Mouse (Mus musculus): ENCODE data around the gene Prkar1b. TPM values are rescaled to one million over a fixed set of nuclear protein-coding genes. Genes with fewer than 3 reads are reported as not detected.

Prkar1b gene
- polyA plus RNA-seq, 1 experiment = 6.6 TPM

GRCm38 (mm10) chr5:139129572-139130151 lies 20.1 kb downstream of the Prkar1b start:
- H3K27ac ChIP-seq (ENCODE audit: control insufficient read depth, insufficient read depth, low read depth, low read length, poor library complexity) = no peak overlapping the region
- no peaks in the 10 kb centered on the region for H3K4me1 ChIP-seq (ENCODE audit: control insufficient read depth, insufficient read depth, low read length)
- 10% methylated on average over 39 of the region's 55 CpGs for WGBS
- TF ChIP-seq POLR2A (IDR thresholded peaks at IDR 0.05; ENCODE audit: borderline replicate concordance, control insufficient read depth, low read depth, low read length) (no peak), CTCF (IDR thresholded peaks at IDR 0.05; ENCODE audit: control insufficient read depth, insufficient read depth, low read length) (no peak)
- H3K4me3 ChIP-seq (replicated peaks; ENCODE audit: control insufficient read depth, low read depth, low read length) = no peak overlapping the region

- WGBS = 50% methylated on average over 12 of the region's 12 CpGs
These were observed 20.7 kb downstream of the Prkar1b start for GRCm38 (mm10) chr5:139129078-139129477.

GRCm38 (mm10) chr5:139128476-139129065 lies 21.2 kb downstream of the Prkar1b start:
- TF ChIP-seq POLR2A (IDR thresholded peaks at IDR 0.05; ENCODE audit: borderline replicate concordance, control insufficient read depth, low read depth, low read length) = no peak
- TF ChIP-seq CTCF (IDR thresholded peaks at IDR 0.05; ENCODE audit: control insufficient read depth, insufficient read depth, low read length) = no peak
- Histone ChIP-seq H3K27ac (ENCODE audit: control insufficient read depth, insufficient read depth, low read depth, low read length, poor library complexity) (no peak overlapping the region), H3K4me3 (replicated peaks; ENCODE audit: control insufficient read depth, low read depth, low read length) (no peak overlapping the region), H3K4me1 (ENCODE audit: control insufficient read depth, insufficient read depth, low read length) (no peaks in the 10 kb centered on the region)
- WGBS = 61% methylated on average over 12 of the region's 12 CpGs

More at GRCm38 (mm10) chr5:139129078-139129477, 20.7 kb downstream of the Prkar1b start:
- Histone ChIP-seq H3K27ac (ENCODE audit: control insufficient read depth, insufficient read depth, low read depth, low read length, poor library complexity) (no peak overlapping the region), H3K4me3 (replicated peaks; ENCODE audit: control insufficient read depth, low read depth, low read length) (no peak overlapping the region), H3K4me1 (ENCODE audit: control insufficient read depth, insufficient read depth, low read length) (no peaks in the 10 kb centered on the region)
- TF ChIP-seq CTCF (IDR thresholded peaks at IDR 0.05; ENCODE audit: control insufficient read depth, insufficient read depth, low read length) = no peak

- no peak overlapping the region for H3K4me3 ChIP-seq (replicated peaks; ENCODE audit: control insufficient read depth, low read depth, low read length)
- no peak for TF ChIP-seq CTCF (IDR thresholded peaks at IDR 0.05; ENCODE audit: control insufficient read depth, insufficient read depth, low read length)
- 86% methylated on average over 3 of the region's 3 CpGs for WGBS
- H3K27ac ChIP-seq (ENCODE audit: control insufficient read depth, insufficient read depth, low read depth, low read length, poor library complexity) = no peak overlapping the region
- H3K4me1 ChIP-seq (ENCODE audit: control insufficient read depth, insufficient read depth, low read length) = no peaks in the 10 kb centered on the region
These were observed 24.1 kb downstream of the Prkar1b start for GRCm38 (mm10) chr5:139125717-139126116.

- 53% methylated on average over 2 of the region's 2 CpGs for WGBS
- H3K4me3 ChIP-seq (replicated peaks; ENCODE audit: control insufficient read depth, low read depth, low read length) = no peak overlapping the region
- no peak overlapping the region for H3K27ac ChIP-seq (ENCODE audit: control insufficient read depth, insufficient read depth, low read depth, low read length, poor library complexity)
- TF ChIP-seq POLR2A (IDR thresholded peaks at IDR 0.05; ENCODE audit: borderline replicate concordance, control insufficient read depth, low read depth, low read length) (no peak), CTCF (IDR thresholded peaks at IDR 0.05; ENCODE audit: control insufficient read depth, insufficient read depth, low read length) (no peak)
- H3K4me1 ChIP-seq (ENCODE audit: control insufficient read depth, insufficient read depth, low read length) = no peaks in the 10 kb centered on the region; the same call in 1 of the 2 replicates
These were observed 30.9 kb downstream of the Prkar1b start for GRCm38 (mm10) chr5:139118961-139119276.

GRCm38 (mm10) chr5:139118139-139118960 lies 31.5 kb downstream of the Prkar1b start:
- H3K27ac ChIP-seq (ENCODE audit: control insufficient read depth, insufficient read depth, low read depth, low read length, poor library complexity) = no peak overlapping the region
- TF ChIP-seq POLR2A (IDR thresholded peaks at IDR 0.05; ENCODE audit: borderline replicate concordance, control insufficient read depth, low read depth, low read length) = no peak
- TF ChIP-seq CTCF (IDR thresholded peaks at IDR 0.05; ENCODE audit: control insufficient read depth, insufficient read depth, low read length) = no peak
- H3K4me1 ChIP-seq (ENCODE audit: control insufficient read depth, insufficient read depth, low read length) = no peaks in the 10 kb centered on the region; the same call in 1 of the 2 replicates
- 55% methylated on average over 5 of the region's 5 CpGs for WGBS
- H3K4me3 ChIP-seq (replicated peaks; ENCODE audit: control insufficient read depth, low read depth, low read length) = no peak overlapping the region

GRCm38 (mm10) chr5:139115507-139115906 lies 34.3 kb downstream of the Prkar1b start:
- 78% methylated on average over 7 of the region's 7 CpGs for WGBS
- no peak for TF ChIP-seq POLR2A (IDR thresholded peaks at IDR 0.05; ENCODE audit: borderline replicate concordance, control insufficient read depth, low read depth, low read length)
- TF ChIP-seq CTCF (IDR thresholded peaks at IDR 0.05; ENCODE audit: control insufficient read depth, insufficient read depth, low read length) = no peak
- Histone ChIP-seq H3K4me1 (ENCODE audit: control insufficient read depth, insufficient read depth, low read length) (no peaks in the 10 kb centered on the region; the same call in 1 of the 2 replicates), H3K27ac (ENCODE audit: control insufficient read depth, insufficient read depth, low read depth, low read length, poor library complexity) (no peak overlapping the region), H3K4me3 (replicated peaks; ENCODE audit: control insufficient read depth, low read depth, low read length) (no peak overlapping the region)

- Histone ChIP-seq H3K4me3 (replicated peaks; ENCODE audit: control insufficient read depth, low read depth, low read length) (no peak overlapping the region), H3K27ac (ENCODE audit: control insufficient read depth, insufficient read depth, low read depth, low read length, poor library complexity) (no peak overlapping the region), H3K4me1 (ENCODE audit: control insufficient read depth, insufficient read depth, low read length) (no peaks in the 10 kb centered on the region; the same call in 1 of the 2 replicates)
- WGBS = 49% methylated on average over 4 of the region's 4 CpGs
- TF ChIP-seq POLR2A (IDR thresholded peaks at IDR 0.05; ENCODE audit: borderline replicate concordance, control insufficient read depth, low read depth, low read length) (no peak), CTCF (IDR thresholded peaks at IDR 0.05; ENCODE audit: control insufficient read depth, insufficient read depth, low read length) (no peak)
These were observed 34.9 kb downstream of the Prkar1b start for GRCm38 (mm10) chr5:139114876-139115275.

Measured in bone marrow, adult 2 months (tissue).